Mouse (Mus musculus): ENCODE results near the gene Necab2.

GRCm38 (mm10) chr8:119520102-119520501 is 73.6 kb downstream of the Necab2 start:
- TF ChIP-seq CTCF (IDR thresholded peaks at IDR 0.05; ENCODE audit: low read depth, low read length) = no peak
- TF ChIP-seq POLR2A (IDR thresholded peaks at IDR 0.05; ENCODE audit: borderline replicate concordance, low read depth, low read length) = no peak
